Comparison of ENCODE assay signal across 14 mouse cellular contexts in the genomic region with DNA sequence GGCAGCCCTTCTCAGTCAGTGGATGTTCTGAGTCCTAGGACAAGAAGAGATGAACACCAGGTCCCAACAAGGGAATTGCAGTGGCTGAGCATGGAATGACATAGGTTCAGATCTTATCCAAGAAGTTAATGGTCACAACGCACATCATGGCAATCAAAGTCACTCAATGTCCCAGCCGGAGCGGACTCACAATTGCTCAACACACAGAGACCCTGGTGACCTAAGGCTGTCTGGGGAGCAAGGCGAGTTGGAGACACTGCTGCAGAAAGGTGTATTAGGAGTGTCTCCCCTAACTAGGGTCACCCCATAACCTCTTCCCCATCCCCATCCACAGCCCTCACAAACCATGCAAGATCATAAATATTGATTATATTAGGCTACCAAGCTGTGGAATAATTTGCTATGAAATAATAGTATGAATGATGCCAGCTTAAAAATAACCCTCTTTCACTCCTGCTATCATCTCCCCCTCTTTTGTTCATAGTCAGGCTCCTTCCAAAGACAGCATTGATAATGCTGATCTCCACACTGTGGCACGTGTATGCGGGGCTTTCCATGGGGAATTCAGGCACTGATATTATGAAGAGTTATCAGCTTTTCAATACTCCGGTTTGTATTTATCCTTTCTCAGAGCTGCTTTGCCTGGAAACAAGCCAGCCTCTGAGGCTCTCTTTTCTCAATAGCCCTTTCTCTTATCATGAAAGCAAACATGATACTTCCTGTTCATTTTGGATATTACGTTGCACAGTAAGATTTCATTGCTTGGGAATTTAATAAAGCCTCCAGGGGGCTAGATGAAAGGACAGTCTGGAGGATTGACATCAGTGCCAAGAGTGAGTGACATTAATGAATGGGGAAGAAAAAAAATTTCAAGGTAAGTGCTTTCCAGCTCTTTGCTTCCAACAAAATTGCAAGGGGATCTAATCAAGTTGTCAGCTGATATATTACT. TPM values are rescaled to one million over a fixed set of nuclear protein-coding genes. Genes with fewer than 3 reads are reported as not detected.
DNase-seq lines count a peak whose midpoint lies in the region; ATAC-seq and TF ChIP-seq lines count a peak whose summit lies in the region.
"Had no signal": no experiment of that assay in that cellular context is flagged by ENCODE, and none has a peak within 500 bp of the region (broad histone marks: within the 10 kb centered on the region; RNA-seq: fewer than 3 reads in every experiment).

No protein-coding gene starts in this region.

- H3K9ac ChIP-seq in heart, embryonic 13.5 days: peak overlapping the region; percentile 40; the same call in 1 of the 2 replicates
- H3K9ac ChIP-seq in lung, embryonic 16.5 days (ENCODE audit: low read length): no peak overlapping the region
- no peak overlapping the region for H3K9ac ChIP-seq in embryonic facial prominence, embryonic 14.5 days (ENCODE audit: low read depth, low read length)
- H3K9ac ChIP-seq in midbrain, embryonic 14.5 days (replicated peaks; ENCODE audit: low read length): no peak overlapping the region
- H3K9ac ChIP-seq in kidney, embryonic 16.5 days (replicated peaks; ENCODE audit: low read length): no peak overlapping the region
- H3K9ac ChIP-seq: limb, embryonic 12.5 days had no signal

- no peak for TF ChIP-seq POLR2A in lung, adult 2 months (IDR thresholded peaks at IDR 0.05; ENCODE audit: borderline replicate concordance, extremely low read depth, low read depth, low read length)

- no peak for DNase-seq in heart, postnatal 36 days
- no peak for DNase-seq in lung, adult 2 months
- peak; percentile 17 for DNase-seq in embryonic facial prominence, embryonic 14.5 days (ENCODE audit: low spot score)
- DNase-seq in midbrain, embryonic 14.5 days: peak; percentile 61
- DNase-seq: adrenal gland, postnatal 10 days; cerebellum, adult 9-10 months; gastrocnemius, adult 2 months; kidney, adult 11 months had no signal

- H3K27me3 ChIP-seq in heart, embryonic 13.5 days (replicated peaks): no peaks in the 10 kb centered on the region
- H3K27me3 ChIP-seq in lung, embryonic 16.5 days (ENCODE audit: control insufficient read depth, insufficient read depth, low read depth, low read length): no peaks in the 10 kb centered on the region
- H3K27me3 ChIP-seq in embryonic facial prominence, embryonic 14.5 days (replicated peaks; ENCODE audit: control insufficient read depth, insufficient read depth, low read length): no peaks in the 10 kb centered on the region
- no peaks in the 10 kb centered on the region for H3K27me3 ChIP-seq in midbrain, embryonic 14.5 days (ENCODE audit: control insufficient read depth, insufficient read depth, low read length)
- no peaks in the 10 kb centered on the region for H3K27me3 ChIP-seq in kidney, embryonic 16.5 days (ENCODE audit: insufficient read depth, low read length)
- H3K27me3 ChIP-seq: limb, embryonic 12.5 days had no signal

- WGBS in heart, embryonic 13.5 days: 50% methylated on average over 8 of the region's 8 CpGs
- WGBS in lung, embryonic 16.5 days: 41% methylated on average over 8 of the region's 8 CpGs
- WGBS in lung, adult 2 months: 40% methylated on average over 8 of the region's 8 CpGs
- WGBS in embryonic facial prominence, embryonic 14.5 days: 61% methylated on average over 8 of the region's 8 CpGs
- WGBS in midbrain, embryonic 14.5 days: 58% methylated on average over 8 of the region's 8 CpGs
- 66% methylated on average over 8 of the region's 8 CpGs for WGBS in kidney, embryonic 16.5 days

- H3K4me1 ChIP-seq in heart, embryonic 13.5 days: peaks cover 58% of the 10 kb centered on the region
- H3K4me1 ChIP-seq in lung, embryonic 16.5 days (replicated peaks; ENCODE audit: control insufficient read depth, insufficient read depth, low read length): peaks cover 19% of the 10 kb centered on the region
- peaks cover 5% of the 10 kb centered on the region; the same call in 1 of the 2 replicates for H3K4me1 ChIP-seq in lung, adult 2 months (ENCODE audit: control insufficient read depth, insufficient read depth, low read length)
- H3K4me1 ChIP-seq in embryonic facial prominence, embryonic 14.5 days (ENCODE audit: control insufficient read depth, insufficient read depth, low read length): no peaks in the 10 kb centered on the region
- no peaks in the 10 kb centered on the region for H3K4me1 ChIP-seq in midbrain, embryonic 14.5 days (ENCODE audit: control insufficient read depth, insufficient read depth, low read length)
- no peaks in the 10 kb centered on the region for H3K4me1 ChIP-seq in kidney, embryonic 16.5 days (ENCODE audit: insufficient read depth, low read length)

- 0 out of 2 replicates have a peak overlapping the region, but pooled peaks have one; percentile 2 for H3K4me2 ChIP-seq in heart, embryonic 13.5 days
- H3K4me2 ChIP-seq in lung, embryonic 16.5 days (ENCODE audit: low read depth, low read length): 0 out of 2 replicates have a peak overlapping the region, but pooled peaks have one; percentile 19
- H3K4me2 ChIP-seq in embryonic facial prominence, embryonic 14.5 days (ENCODE audit: low read depth, low read length): no peak overlapping the region
- no peak overlapping the region for H3K4me2 ChIP-seq in midbrain, embryonic 14.5 days (ENCODE audit: low read length)
- H3K4me2 ChIP-seq in kidney, embryonic 16.5 days (replicated peaks; ENCODE audit: low read depth, low read length): no peak overlapping the region
- H3K4me2 ChIP-seq: limb, embryonic 12.5 days had no signal

- no peak overlapping the region; the same call in 1 of the 2 replicates for H3K27ac ChIP-seq in heart, embryonic 13.5 days (replicated peaks)
- peak overlapping the region; percentile 30; the same call in 1 of the 2 replicates for H3K27ac ChIP-seq in lung, embryonic 16.5 days (ENCODE audit: low read length)
- H3K27ac ChIP-seq in embryonic facial prominence, embryonic 14.5 days (replicated peaks; ENCODE audit: low read depth, low read length): no peak overlapping the region
- no peak overlapping the region for H3K27ac ChIP-seq in midbrain, embryonic 14.5 days (replicated peaks; ENCODE audit: low read depth, low read length)
- H3K27ac ChIP-seq in kidney, embryonic 16.5 days (ENCODE audit: low read length): no peak overlapping the region
- H3K27ac ChIP-seq: gastrocnemius, adult 2 months; limb, embryonic 12.5 days; stomach, postnatal 0 days had no signal

- H3K9me3 ChIP-seq in heart, embryonic 13.5 days: no peaks in the 10 kb centered on the region
- no peaks in the 10 kb centered on the region for H3K9me3 ChIP-seq in lung, embryonic 16.5 days (ENCODE audit: control insufficient read depth, low read length)
- H3K9me3 ChIP-seq in embryonic facial prominence, embryonic 14.5 days (ENCODE audit: control insufficient read depth, low read length): no peaks in the 10 kb centered on the region
- no peaks in the 10 kb centered on the region for H3K9me3 ChIP-seq in midbrain, embryonic 14.5 days (ENCODE audit: control insufficient read depth, low read length)
- H3K9me3 ChIP-seq in kidney, embryonic 16.5 days (ENCODE audit: low read length): no peaks in the 10 kb centered on the region
- H3K9me3 ChIP-seq: limb, embryonic 12.5 days had no signal

- no peak for ATAC-seq in heart, embryonic 13.5 days (ENCODE audit: extremely low read depth, insufficient number of reproducible peaks, low FRiP score, low TSS enrichment)
- ATAC-seq in lung, embryonic 16.5 days (ENCODE audit: low read depth): no peak
- no peak for ATAC-seq in embryonic facial prominence, embryonic 14.5 days (ENCODE audit: low read depth)
- ATAC-seq in midbrain, embryonic 14.5 days (ENCODE audit: low FRiP score, low TSS enrichment): no peak
- ATAC-seq in kidney, embryonic 16.5 days (ENCODE audit: low FRiP score, low TSS enrichment): no peak

- H3K36me3 ChIP-seq in heart, embryonic 13.5 days: peaks cover 27% of the 10 kb centered on the region
- H3K36me3 ChIP-seq in lung, embryonic 16.5 days (ENCODE audit: control insufficient read depth, insufficient read depth, low read length): no peaks in the 10 kb centered on the region
- H3K36me3 ChIP-seq in embryonic facial prominence, embryonic 14.5 days (ENCODE audit: control insufficient read depth, insufficient read depth, low read length): no peaks in the 10 kb centered on the region
- no peaks in the 10 kb centered on the region for H3K36me3 ChIP-seq in midbrain, embryonic 14.5 days (ENCODE audit: control insufficient read depth, insufficient read depth, low read length)
- H3K36me3 ChIP-seq in kidney, embryonic 16.5 days (ENCODE audit: insufficient read depth, low read length): no peaks in the 10 kb centered on the region
- H3K36me3 ChIP-seq: limb, embryonic 12.5 days had no signal

- intact Hi-C loops in heart, postnatal 36 days (cut with DNase I): loop anchor here (5.0 to 10.0 kb wide), 2 partner anchors 103 to 396 kb away; partner anchors contain the start of gene Cpeb1

- TF ChIP-seq CTCF in lung, adult 2 months (IDR thresholded peaks at IDR 0.05; ENCODE audit: insufficient read depth, low read length): no peak

- no peak overlapping the region for H3K4me3 ChIP-seq in heart, embryonic 13.5 days
- no peak overlapping the region for H3K4me3 ChIP-seq in lung, embryonic 16.5 days (ENCODE audit: low read length)
- no peak overlapping the region for H3K4me3 ChIP-seq in lung, adult 2 months (replicated peaks; ENCODE audit: extremely low read depth, low read depth, low read length)
- H3K4me3 ChIP-seq in embryonic facial prominence, embryonic 14.5 days (ENCODE audit: low read depth, low read length): no peak overlapping the region
- H3K4me3 ChIP-seq in midbrain, embryonic 14.5 days (replicated peaks; ENCODE audit: low read depth, low read length): no peak overlapping the region
- H3K4me3 ChIP-seq in kidney, embryonic 16.5 days (ENCODE audit: low read length): no peak overlapping the region
- H3K4me3 ChIP-seq: limb, embryonic 12.5 days had no signal

RNA-seq across cellular contexts. Expression of gene Fsd2, which starts 6.4 kb away (rescaled TPM):
- 52.6 and 58.0 TPM in 2 replicates for polyA plus RNA-seq in heart, embryonic 13.5 days (2015; fragmentation: Nextera tagmentation; extraction: Ambion mirVana)
- total RNA-seq in heart, postnatal 36 days (2021): 100 to 1,000 TPM; 276 to 293 TPM
- 1.8 and 2.0 TPM in 2 replicates for polyA plus RNA-seq in lung, embryonic 16.5 days (2015; fragmentation: Nextera tagmentation; extraction: Ambion mirVana)
- polyA plus RNA-seq in lung, adult 2 months (2012; rRNA removed): 1.0 and 2.7 TPM in 2 replicates
- 3.7 and 5.0 TPM in 2 replicates for polyA plus RNA-seq in embryonic facial prominence, embryonic 14.5 days (2014; fragmentation: Nextera tagmentation; extraction: Ambion mirVana)
- 0.07 and 0.20 TPM in 2 replicates for polyA plus RNA-seq in midbrain, embryonic 14.5 days (2014; fragmentation: Nextera tagmentation; extraction: Ambion mirVana)
- polyA plus RNA-seq in kidney, embryonic 16.5 days (2015; fragmentation: Nextera tagmentation; extraction: Ambion mirVana): 0.19 and 0.27 TPM in 2 replicates
- polyA plus RNA-seq: C2C12 had no signal

RNA-seq across cellular contexts. Expression of gene Whamm, which starts 10.7 kb away (rescaled TPM):
- polyA plus RNA-seq in heart, embryonic 13.5 days (2015; fragmentation: Nextera tagmentation; extraction: Ambion mirVana): 4.3 and 4.5 TPM in 2 replicates
- 10 to 100 TPM in 1 of 2 experiments, 1 to 10 TPM in 1; 10.0 to 10.5 TPM for total RNA-seq in heart, postnatal 36 days (2021)
- 1.8 and 2.7 TPM in 2 replicates for polyA plus RNA-seq in lung, embryonic 16.5 days (2015; fragmentation: Nextera tagmentation; extraction: Ambion mirVana)
- polyA plus RNA-seq in lung, adult 2 months (2012; rRNA removed): 24.8 and 28.2 TPM in 2 replicates
- 6.9 and 7.3 TPM in 2 replicates for polyA plus RNA-seq in embryonic facial prominence, embryonic 14.5 days (2014; fragmentation: Nextera tagmentation; extraction: Ambion mirVana)
- 9.9 and 10.1 TPM in 2 replicates for polyA plus RNA-seq in midbrain, embryonic 14.5 days (2014; fragmentation: Nextera tagmentation; extraction: Ambion mirVana)
- 1.2 and 3.4 TPM in 2 replicates for polyA plus RNA-seq in kidney, embryonic 16.5 days (2015; fragmentation: Nextera tagmentation; extraction: Ambion mirVana)

Comparison
In these comparisons a context has a peak if more than half of its experiments do, and no peak if none do; other contexts are left out.
1. H3K4me2 ChIP-seq: peak in heart, embryonic 13.5 days (single experiment) and lung, embryonic 16.5 days (single experiment); none in embryonic facial prominence, embryonic 14.5 days (single experiment), midbrain, embryonic 14.5 days (single experiment) and kidney, embryonic 16.5 days (single experiment).
2. DNase-seq: peak in embryonic facial prominence, embryonic 14.5 days (single experiment) and midbrain, embryonic 14.5 days (single experiment); none in heart, postnatal 36 days (0 of 2) and lung, adult 2 months (single experiment).